Mouse (Mus musculus): ENCODE measurements around the gene Ogfod2.

DNA sequence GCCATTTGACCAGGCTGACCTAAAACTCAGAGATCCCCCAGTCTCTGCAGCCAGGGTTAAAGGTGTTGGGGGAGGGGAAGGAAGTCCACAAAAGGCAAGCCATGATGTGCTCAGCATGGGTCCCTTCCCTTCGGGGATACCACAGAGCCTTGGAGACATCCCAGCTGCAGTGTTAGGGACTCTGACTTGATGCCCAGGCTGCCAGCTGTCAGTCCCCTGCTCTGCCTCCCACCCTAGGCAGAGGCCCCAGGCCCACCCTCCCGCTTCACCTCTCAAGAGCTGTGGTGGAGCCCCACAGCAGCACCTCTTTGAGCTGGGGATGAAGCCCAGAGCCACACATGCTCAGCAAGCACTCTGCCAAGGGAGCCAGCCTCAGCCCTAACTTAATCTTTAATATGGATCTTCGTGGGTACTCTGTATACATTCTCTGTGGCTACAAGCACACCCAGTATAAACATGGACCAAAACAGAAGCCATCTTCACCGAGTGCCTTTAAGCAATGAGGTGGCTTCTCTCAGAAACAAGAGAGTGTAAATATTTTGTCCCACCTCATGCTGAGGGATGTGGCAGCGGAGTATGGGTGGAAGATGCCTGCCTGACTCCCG is 34.1 kb upstream of the Ogfod2 start:
- TF ChIP-seq EP300 (IDR thresholded peaks at IDR 0.05; ENCODE audit: low read depth) (no peak), CTCF (IDR thresholded peaks at IDR 0.05; ENCODE audit: low read depth) (no peak)
